Mouse (Mus musculus): ENCODE results near the gene Gm8159.
"Not testable (repeated sequence)": the region's sequence is repeated elsewhere in the genome, so short reads cannot be mapped to it uniquely, and the experiment has no call there.

Gm8159 gene

DNA sequence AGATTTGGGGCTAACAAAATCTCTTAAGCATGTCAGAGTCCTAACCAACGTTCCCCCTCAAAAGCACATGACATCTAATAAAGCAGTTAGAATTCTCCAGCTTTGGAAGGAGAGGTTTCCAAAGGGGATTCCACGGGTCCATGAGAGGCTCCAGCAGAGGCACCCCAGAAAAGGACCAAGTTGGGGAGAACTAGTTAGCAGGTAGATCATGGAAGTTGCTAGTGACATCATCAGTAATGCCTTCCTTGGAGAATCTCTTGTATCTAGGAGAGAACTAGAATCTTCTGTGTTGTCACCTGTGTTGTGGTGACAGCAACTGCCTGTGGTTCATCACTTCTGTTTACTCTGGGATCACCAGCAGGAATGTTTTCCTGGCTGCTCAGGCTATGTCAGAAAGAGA, at the start of gene Gm8159:
Gm8159 (plus strand) TSS at position 301 of the 400 bp plus-strand sequence.
- not testable (repeated sequence) for DNase-seq

DNA sequence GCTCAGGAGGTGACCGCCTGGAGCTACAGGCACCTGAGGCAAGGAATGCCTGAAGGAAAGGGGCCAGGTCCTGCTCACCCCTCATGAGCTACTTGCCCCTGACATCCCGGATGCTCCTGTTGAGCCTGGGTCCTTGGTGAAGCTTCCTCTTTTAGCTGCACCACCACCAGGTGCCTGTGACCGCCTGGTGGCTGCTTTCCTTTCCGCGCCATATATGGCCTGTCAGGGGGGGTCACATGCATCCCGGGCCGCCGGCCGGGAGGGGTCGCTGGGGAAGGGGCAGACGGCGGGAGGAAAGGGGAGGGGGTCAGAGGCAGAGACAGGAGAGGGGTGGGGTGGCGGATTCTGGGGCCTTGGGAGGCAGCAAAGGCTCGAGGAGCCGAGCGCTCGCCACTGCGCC, 17.2 kb downstream of the Gm8159 start:
- DNase-seq, result peak; percentile 8

DNA sequence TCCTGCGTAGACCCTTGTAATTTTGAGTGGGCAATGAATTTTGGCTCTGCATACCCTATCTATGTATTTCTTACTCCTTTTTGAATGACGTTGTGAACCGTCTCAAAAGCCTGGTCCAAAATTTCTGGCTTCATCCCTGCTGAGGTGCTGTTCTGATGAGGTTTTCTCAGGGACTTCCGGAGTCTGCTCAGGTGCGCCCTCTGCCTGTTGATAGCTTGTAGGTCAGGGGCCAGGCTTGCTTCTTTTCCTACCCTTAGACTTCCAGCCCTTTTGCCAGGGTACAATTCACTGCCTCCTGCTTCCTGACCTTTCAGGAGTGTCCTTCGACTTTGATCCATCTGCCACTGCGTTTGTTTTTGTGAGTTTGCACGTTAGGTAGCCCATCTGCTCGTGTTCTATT, 18.2 kb downstream of the Gm8159 start:
- peak; percentile 1 for DNase-seq

DNA sequence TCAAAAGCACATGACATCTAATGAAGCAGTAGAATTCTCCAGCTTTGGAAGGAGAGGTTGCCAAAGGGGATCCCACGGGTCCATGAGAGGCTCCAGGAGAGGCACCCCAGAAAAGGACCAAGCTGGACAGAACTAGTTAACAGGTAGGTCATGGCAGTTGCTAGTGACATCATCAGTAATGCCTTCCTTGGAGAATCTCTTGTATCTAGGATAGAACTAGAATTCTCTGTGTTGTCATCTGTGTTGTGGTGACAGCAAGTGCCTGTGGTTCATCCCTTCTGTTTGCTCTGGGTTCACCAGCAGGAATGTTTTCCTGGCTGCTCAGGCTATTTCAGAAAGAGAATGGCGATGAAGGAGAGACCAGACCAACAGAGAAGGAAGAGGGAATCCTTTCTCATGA, 31.7 kb downstream of the Gm8159 start, which contains the start of gene Gm3239:
Gm3239 (plus strand) TSS at position 301 of the 400 bp plus-strand sequence.
- DNase-seq, result not testable (repeated sequence)
